ENCODE assay signal across 8 mouse cellular contexts in the genomic region with DNA sequence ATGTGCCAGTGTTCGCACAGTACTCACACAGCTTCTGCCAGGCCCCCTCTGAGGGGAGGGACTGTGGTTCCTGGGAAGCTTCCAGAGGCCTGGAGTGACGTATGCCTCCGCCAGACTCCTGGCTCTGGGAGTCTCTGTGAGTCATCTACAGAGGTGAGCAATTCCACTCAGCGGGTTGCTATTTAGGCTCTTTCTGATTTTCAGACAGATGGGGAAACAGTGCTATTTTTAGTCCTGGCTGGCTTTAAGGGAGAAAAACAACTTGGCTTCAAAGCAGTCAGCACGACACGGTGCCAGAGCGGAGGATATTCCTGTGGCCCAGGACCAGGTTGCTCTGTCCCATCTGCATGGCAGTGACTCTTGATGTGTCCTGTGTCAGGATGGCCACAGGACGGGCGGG. TPM values are rescaled to one million over a fixed set of nuclear protein-coding genes. Genes with fewer than 3 reads are reported as not detected.
DNase-seq lines count a peak whose midpoint lies in the region; ATAC-seq lines count a peak whose summit lies in the region.

No protein-coding gene starts in this region.

- H3K4me3 ChIP-seq in kidney, embryonic 16.5 days (ENCODE audit: low read length): no peak overlapping the region

- 71% methylated on average over 9 of the region's 9 CpGs for WGBS in kidney, embryonic 16.5 days

- no peak for ATAC-seq in kidney, embryonic 16.5 days (ENCODE audit: low FRiP score, low TSS enrichment)
- ATAC-seq in megakaryocyte-erythroid progenitor cell, adult 5-6 weeks (replicated peaks; ENCODE audit: low FRiP score, low TSS enrichment, poor library complexity, severe bottlenecking): no peak

- intact Hi-C loops in gastrocnemius, postnatal 36 days (cut with DNase I): no loop called here

- peak; percentile 17 for DNase-seq in kidney, postnatal 14 days
- DNase-seq in cerebellum, adult 18-20 months: peak; percentile 67 to 71
- DNase-seq in gastrocnemius, postnatal 36 days: peak; percentile 48 to 58
- peak; percentile 57 to 64 for DNase-seq in layer of hippocampus, postnatal 10 days (ENCODE audit: low spot score in 2 of 2)
- DNase-seq in right cerebral cortex, adult 18-20 months: peak; percentile 92
- DNase-seq in thymus, adult 18-20 months: no peak

- no peaks in the 10 kb centered on the region for H3K4me1 ChIP-seq in kidney, embryonic 16.5 days (ENCODE audit: insufficient read depth, low read length)

- H3K27ac ChIP-seq in kidney, embryonic 16.5 days (ENCODE audit: low read length): no peak overlapping the region

- no peaks in the 10 kb centered on the region for H3K9me3 ChIP-seq in kidney, embryonic 16.5 days (ENCODE audit: low read length)

- H3K36me3 ChIP-seq in kidney, embryonic 16.5 days (ENCODE audit: insufficient read depth, low read length): peaks cover 12% of the 10 kb centered on the region; the same call in 1 of the 2 replicates

- H3K4me2 ChIP-seq in kidney, embryonic 16.5 days (replicated peaks; ENCODE audit: low read depth, low read length): no peak overlapping the region

- H3K27me3 ChIP-seq in kidney, embryonic 16.5 days (ENCODE audit: insufficient read depth, low read length): no peaks in the 10 kb centered on the region

- H3K9ac ChIP-seq in kidney, embryonic 16.5 days (replicated peaks; ENCODE audit: low read length): no peak overlapping the region

RNA-seq across cellular contexts. Expression of a gene that starts 40.4 kb away (rescaled TPM):
- 26.4 and 29.4 TPM in 2 replicates for polyA plus RNA-seq in kidney, embryonic 16.5 days (2015; fragmentation: Nextera tagmentation; extraction: Ambion mirVana)
- 10 to 100 TPM; 21.1 to 26.3 TPM for total RNA-seq in gastrocnemius, postnatal 36 days (2021)
- total RNA-seq in layer of hippocampus, postnatal 10 days (2021): 10 to 100 TPM; 30.7 to 42.1 TPM
- total RNA-seq in megakaryocyte-erythroid progenitor cell, adult 5-6 weeks (2014; fragmentation: Nextera tagmentation): 135 and 191 TPM in 2 replicates
- total RNA-seq in megakaryocyte-erythroid progenitor cell, adult 5-6 weeks (2017): 76.4 and 185 TPM in 2 replicates

Comparison
In these comparisons a context has a peak if more than half of its experiments do, and no peak if none do; other contexts are left out.
1. DNase-seq: peak in kidney, postnatal 14 days (single experiment), cerebellum, adult 18-20 months (2 of 2), gastrocnemius, postnatal 36 days (2 of 2), layer of hippocampus, postnatal 10 days (2 of 2) and right cerebral cortex, adult 18-20 months (single experiment); none in thymus, adult 18-20 months (0 of 2).